Mouse (Mus musculus) monocyte, adult 5-6 weeks (primary cell): ENCODE measurements around the gene Zmiz1. TPM values are rescaled to one million over a fixed set of nuclear protein-coding genes. Genes with fewer than 3 reads are reported as not detected.

Experiments
- ATAC-seq: fragments of 153-309, 156-312 bp; replicated peaks from 2 replicates; pipeline ENCODE4 v1.8.0; 2017; ENCODE audit warnings: mild to moderate bottlenecking; ENCODE audit not compliant: low TSS enrichment, insufficient number of reproducible peaks, severe bottlenecking, poor library complexity, low FRiP score
- total RNA-seq: library from RNA; stranded (forward); fragments of 200-1000, 200-491, 200-594 nt; gene quantifications from 3 replicates; pipeline ENCODE4 v1.2.3, GENCODE M21; 2017

The Zmiz1 gene
- total RNA-seq, 1 experiment from 2014 or later = 22.9 TPM

DNA sequence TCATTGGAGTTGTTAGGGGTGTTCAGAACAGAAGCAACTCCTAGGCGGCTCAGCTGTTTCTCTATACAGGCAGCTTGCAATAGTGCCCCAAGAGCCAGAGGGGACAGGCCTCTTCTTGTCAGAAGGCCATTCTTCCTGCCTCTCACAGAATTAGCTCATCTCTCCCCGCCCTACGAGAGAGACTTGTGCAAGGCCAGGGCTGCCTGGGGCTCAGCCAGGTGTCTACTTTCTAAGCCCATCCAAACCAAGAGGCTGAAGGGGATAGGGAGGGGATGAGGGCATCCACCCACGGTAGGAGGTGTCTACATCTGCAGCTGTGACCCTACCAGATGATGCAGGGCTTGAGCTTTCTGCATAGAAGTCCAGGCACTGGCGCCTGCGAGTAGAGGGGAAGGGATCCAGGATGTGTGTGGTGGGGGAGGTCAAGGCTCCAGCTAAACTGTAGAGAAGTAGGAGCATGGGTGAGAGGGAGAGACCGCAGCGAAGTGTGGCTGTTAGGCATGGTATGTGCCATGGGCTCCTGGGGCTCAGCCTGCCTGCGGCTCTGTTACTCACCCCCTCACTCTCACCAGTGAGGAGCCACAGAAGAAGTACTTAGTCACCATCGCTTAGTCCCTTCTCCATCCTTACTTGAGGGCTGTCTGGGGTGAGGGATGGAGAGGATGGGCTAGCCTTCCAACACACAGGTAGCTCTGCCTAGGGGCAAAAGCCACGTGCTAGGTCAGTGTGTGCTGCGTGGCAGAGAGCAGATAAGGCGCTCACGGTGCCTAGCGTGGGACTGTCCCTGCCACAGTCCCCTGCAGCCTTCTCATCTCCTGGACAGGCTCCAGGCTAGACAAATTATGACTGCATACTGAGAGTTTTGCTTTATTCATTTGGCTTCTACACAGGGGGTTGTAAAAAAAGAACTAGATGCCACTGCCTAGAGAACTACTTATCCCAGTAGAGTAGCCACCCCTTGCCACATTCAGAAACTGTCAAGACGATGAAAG, 130.3 kb downstream of the Zmiz1 start:
- no peak for ATAC-seq

DNA sequence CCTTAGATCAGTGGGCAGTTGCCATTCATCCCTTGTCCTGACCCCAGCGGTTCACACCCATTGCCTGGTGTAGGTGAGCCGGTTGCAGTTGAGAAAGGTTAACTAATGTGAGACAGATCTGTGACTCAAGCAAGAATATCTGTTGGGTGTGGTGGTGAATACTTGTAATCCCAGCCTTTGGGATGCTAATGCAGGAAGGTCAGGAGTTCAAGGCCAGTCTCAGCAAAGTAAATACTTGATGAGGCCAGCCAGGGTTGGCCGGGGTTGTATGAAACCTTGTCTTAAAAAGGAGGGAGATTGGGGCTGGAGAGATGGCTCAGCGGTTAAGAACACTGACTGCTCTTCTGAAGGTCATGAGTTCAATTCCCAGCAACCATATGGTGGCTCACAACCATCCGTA, 132.0 kb downstream of the Zmiz1 start:
- no peak for ATAC-seq

DNA sequence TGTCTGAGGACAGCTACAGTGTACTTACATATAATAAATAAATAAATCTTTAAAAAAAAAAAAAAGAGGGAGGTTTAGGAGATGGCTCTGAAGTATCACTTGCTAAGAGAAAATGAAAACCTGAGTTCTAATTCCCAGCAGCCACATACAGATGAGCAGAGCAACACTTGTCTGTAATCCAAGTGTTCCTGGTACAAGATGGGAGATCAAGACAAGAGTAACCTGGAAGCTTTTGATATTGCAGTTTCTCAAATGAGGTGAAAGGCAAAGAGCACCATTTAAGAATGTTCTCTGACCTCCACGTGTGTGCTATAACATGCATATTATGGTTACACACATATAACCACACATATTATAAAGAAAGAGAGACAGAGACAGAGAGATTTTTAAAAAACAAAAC, 132.4 kb downstream of the Zmiz1 start:
- ATAC-seq = no peak

DNA sequence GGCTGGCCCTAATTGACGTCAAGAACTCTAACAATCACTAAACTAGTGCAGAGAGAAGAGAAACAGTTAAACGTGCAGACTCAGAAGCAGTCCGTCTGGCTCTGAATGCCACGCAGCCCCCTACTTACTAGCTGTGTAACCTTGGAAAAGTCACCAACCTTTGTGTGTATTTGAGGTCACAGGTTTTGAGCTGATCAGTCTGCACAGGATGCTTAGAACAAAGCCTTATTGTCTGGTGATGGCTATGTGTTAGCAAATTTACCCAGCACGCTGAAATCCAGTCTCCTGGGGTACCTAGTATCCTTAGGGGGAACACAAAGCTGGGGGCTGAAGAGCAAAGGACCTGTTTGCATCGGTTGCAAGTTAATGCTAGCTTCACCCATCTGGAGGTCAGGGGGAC, 133.5 kb downstream of the Zmiz1 start:
- no peak for ATAC-seq

DNA sequence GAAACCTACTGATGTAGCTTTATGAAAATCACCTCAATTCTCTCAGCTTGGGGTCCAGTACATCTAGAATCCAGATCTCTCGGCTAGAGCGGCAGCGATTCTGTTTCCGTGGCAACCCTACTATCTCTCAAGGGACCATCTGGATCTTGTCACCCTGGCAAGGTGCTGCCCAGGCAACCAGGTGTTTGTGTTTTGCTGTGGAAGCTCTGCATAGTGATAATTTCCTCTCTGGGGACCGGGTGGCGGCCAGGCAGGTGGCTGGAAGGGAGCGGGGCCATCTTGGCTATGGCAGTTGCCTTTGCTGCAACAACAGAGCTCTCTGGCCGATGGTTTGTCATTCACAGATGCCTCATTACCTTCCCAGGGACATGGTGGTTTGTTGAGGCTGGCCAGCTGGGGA, 134.9 kb downstream of the Zmiz1 start:
- 0 out of 2 replicates have a peak, but pooled peaks have one; percentile 24 for ATAC-seq

DNA sequence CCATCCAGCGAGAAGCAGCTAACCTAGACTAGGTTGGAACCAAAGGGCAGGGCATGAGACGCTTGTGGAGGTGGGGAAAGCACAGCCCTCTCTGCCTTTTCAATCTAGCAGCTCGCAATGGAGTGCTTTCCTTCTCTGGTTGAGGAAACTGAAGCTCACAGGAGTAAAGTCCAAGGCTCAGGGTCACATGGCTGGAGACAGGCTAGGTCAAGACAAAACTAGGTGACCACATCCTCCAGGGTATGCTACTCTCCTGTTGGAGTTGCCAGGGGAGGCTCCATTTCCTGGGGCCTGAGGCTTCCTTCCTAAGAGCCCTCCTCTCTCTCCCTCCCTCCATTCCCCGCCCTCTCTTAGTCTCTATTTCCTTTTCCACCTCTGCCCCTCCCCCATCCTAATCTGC, 135.6 kb downstream of the Zmiz1 start:
- ATAC-seq = no peak

DNA sequence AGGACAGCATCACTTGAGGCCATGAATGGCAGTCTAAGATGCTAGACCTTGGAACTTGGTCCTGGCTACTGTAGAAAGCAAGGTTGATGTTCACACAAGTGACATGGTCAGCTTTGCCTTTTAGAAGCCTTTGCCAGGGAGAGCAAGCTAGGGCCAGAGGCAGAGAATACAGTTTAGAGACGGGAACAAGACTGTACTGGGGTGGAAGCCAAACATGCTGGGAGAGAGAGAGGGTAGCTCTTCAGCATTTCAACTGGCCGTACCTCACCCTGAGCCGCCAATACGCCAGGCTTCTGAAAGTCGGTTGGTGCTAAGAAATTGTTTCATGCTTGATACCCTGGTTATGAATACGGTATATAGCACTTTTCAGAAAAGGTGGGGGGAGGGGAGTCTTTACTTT, 140.0 kb downstream of the Zmiz1 start:
- ATAC-seq = no peak

DNA sequence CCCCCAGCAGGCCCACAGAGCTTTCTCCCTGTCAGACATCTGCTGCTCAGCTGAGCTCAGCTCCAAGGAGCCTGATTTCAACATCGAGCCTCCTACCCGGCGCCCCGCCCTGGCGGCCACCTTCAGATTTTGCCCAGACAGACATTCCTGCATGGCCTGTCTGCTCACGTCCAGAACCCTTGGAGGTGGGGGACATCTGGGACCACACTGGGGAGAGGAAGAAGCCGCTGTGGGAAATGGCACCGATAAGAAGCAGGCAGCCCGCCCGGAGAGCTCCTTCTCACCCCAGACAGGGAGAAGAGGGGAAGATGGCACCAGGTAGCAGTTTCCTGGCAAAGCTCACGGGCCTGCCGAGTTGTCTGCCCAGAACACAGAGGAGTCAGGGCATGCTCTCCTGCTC, 140.9 kb downstream of the Zmiz1 start:
- no peak for ATAC-seq

DNA sequence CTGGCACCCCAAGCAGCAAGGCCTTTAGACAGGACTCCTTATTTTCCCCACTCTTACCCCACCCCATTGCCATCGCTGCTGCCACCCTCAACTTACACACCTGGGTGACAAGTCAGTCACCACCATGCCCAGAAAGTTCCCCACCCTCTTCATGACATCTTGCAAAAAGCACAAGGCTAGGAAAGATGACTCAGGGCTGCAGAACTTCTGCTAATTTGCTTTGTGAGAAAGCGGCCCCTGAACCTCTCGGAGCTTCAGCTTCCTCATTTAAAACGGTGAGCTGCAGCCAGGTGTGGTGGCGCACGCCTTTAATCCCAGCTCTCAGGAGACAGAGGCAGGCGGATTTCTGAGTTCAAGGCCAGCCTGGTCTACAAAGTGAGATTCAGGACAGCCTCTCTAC, 141.4 kb downstream of the Zmiz1 start:
- peak; percentile 36; the same call in 1 of the 2 replicates for ATAC-seq

DNA sequence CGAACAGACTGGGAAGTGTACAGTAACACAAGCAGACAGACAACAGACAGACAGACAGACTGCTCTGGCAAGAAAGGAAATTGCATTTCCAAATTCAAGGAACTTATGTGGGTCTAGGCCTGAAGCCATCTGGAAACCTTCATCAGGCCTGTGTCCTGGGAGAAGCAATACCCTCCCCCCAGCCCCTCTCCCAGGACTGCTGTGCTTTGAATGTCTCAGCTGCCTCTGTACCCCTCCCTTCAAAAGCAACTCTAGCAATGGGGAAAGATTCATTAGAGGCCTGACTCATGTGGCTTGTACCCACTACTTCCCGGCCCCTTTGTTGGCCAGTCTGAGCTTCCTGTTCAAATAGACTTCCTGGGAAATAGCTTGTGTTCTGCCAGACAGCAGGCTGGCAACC, 142.0 kb downstream of the Zmiz1 start:
- no peak for ATAC-seq

DNA sequence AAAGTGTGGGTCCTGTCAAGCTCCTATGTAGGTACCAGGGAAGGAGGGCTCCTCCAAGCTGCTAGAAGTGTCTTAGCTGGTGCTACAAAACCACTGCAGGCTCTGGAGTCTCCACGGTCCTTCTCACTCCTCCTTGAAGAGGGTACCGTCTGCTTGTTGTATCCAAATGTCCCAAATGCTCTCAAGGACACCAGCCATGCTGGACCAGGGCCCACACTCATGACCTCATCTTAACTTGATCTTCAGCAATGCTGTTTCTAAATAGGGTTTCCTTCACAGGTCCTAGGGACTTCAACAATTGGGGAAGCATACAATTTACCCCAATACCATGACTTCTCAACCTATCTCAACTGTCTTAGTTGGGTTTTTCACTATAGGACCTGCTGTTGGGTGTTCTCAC, 143.0 kb downstream of the Zmiz1 start:
- no peak for ATAC-seq

DNA sequence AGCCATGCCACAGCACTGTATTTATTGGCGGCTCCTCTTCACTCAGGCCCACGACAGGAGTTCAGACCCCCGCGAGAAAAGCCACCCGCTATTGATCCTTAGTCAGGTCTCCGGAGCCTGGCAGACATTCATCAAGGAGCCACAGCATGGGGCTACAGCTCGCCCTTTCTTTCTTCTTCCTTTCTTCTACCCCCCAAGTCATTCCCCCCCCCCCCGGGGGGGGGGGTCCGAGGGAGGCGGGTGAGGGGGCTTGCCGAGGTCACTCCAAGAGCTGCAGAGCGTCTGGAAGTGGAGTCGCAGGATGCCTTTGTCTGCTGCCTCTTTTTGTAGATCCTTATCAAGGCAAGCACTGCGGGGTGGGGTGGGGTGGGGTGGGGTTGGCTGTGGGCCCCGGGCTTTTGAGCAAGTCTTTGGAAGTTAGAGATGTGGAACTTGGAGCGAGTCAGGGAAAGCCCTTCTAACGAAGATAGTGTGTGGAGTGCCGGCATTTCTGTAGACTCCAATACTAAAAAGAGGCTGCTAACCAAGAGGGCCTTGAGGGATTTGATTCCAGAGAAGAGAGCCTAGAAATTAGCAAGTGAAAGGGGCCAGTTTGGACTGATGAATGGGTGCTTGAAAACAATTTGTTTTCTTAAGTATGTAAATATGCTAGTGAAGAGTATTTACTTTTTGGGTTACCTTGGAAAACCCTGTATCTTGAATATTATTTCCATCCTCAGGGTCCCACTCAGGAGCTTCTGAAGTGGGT, 145.6 kb downstream of the Zmiz1 start:
- ATAC-seq = no peak

DNA sequence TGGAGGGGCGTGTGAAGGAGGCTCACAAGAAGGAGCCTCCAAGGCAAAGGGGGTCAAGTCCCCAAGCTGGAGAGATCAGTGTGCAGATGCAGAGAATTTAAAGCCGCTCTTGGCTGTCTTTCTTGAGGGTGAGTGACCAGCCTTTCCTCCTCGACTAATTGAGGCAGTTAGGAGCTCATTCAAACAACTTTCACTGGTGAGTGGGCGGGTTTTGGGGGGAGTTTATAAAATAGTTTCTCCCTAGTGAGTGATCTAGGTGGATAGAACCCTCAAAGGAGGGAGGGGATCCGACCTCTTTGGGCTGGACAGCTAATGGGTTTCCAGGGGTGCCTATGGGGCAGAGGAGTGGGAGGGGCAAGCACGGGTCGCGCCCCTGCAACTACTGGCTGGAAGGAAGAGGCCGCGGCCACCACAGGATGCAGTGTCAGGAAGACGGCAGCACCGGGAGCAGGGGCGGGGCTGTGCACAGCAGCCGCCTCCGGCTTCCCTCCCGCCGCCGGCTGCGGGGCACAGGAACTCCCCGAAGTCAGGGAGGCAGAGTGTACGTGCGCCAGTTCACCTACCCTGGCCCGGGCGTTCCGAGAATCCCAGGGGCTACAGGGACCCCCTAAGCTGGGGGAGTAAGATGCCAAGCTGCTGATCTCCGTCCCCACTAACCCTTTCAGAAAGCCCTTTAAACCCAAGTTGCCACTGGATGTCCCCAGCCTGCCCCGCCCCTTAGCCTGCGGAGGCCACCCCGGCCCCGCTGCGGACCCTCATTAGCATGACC, 147.6 kb downstream of the Zmiz1 start:
- peak; percentile 43 for ATAC-seq

DNA sequence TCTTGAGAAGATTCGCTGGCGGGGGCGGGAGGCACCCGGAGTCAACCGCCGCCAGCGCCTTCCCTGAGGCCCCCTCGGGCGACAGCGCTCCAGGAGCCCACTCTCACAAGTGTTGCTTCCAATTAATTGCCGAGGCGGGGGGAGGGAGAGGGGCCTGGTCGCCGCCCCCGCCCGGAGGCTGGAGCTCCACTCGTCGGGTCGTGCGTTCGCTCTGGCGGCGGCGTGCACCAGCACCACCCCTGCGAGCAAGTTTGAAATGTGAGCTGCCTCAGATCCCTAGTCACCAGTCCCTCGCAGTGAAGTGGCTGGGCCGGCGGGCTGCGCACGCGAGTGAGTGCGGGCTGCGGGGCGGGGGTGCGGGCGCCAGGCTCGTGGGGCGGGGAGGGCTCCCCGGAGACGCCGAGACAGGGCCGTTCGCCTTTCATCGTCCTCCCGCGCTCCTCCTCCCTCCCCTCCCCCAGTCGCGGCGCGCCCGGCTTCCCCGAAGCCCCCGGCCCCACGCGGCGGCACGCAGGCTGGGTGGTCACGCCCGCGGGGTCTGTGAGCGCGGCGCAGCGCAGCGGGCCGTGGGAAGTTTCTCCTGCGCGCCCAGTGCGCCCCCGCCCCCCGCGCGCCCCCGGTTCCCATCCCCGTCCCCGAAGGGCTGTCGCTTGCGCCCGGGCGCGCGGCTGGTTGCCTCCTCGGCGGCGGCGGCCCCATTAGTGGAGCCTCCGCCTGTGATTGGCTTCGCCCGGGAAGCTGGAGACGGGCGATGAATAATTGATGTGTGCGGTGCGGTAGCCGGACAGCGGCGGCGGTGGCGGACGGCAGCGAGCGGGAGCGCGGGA, 148.4 kb downstream of the Zmiz1 start:
- no peak for ATAC-seq

DNA sequence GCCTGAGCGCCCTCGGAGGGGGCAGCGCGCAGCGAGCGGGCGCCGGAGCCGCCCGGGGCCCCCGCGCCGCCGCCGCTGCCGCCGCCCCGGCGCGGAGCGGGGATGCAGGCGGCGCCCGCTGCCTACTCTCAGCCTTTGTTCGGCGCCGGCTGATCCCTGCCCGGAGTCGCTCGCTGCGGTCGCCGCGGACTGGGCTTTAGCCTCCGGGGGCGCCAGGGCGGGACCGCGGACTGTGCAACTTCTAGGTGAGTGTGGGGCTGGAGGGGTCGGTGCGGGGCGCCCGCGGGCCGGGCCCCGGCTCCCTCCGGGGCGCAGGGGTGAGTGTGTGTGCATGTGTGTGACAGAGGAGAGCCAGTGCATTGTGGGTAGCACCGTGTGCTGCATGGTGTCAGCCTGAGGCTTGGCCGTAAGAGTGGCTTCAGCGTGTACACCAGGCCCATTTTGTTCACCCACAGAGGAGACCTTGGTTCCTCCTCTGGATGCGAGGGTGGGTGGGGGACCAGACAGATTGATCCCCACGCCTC, 149.0 kb downstream of the Zmiz1 start:
- peak; percentile 43 for ATAC-seq

DNA sequence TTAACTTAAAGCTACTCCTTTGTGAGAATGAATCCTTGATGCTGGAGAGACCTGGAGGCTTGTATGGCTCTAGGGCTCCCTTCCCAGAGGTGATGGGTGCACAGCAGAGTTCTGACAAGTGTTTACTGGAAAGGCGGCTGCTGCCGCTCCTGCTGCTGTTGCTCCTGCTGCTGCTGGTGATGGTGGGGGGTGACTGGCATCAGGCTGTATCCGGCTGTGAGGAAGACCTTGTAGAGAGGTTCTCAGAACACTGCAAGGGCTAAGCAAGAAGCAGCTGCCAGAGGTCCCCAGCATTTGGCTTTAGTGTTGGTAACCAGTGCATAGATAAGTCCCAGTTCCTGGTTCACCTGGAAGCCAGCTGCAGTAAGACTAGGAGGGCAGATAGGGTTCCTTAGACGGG, 149.6 kb downstream of the Zmiz1 start:
- ATAC-seq = no peak

DNA sequence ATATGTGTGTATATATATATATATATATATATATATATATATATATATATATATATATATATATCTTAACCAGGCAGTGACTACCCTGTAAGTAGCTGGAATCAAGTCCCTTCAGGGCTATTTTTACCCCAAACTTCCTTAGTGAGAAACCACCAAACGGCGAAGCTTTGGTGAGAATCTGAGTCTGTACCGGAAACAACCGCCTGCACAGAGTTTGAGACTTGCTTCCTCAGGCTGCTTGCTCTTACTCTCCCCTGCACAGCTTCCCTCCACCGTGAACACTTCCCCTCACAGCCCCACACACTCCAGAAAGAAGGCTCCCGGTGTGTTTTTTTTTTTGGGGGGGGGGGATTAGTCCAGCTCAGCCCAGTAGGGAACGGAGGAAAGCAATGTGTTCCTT, 150.4 kb downstream of the Zmiz1 start:
- ATAC-seq = no peak
